9 mouse cellular contexts compared by ENCODE assay signal in genomic region chr10:22819239-22819870, GRCm38 (mm10). TPM values are rescaled to one million over a fixed set of nuclear protein-coding genes. Genes with fewer than 3 reads are reported as not detected.
A peak's percentile ranks its signal among the peaks of the same experiment; 100 is the strongest.
DNase-seq lines count a peak whose midpoint lies in the region; ATAC-seq and TF ChIP-seq lines count a peak whose summit lies in the region.
"Had no signal": no experiment of that assay in that cellular context is flagged by ENCODE, and none has a peak within 500 bp of the region (broad histone marks: within the 10 kb centered on the region; RNA-seq: fewer than 3 reads in every experiment).

No protein-coding gene starts in this region.

- H3K36me3 ChIP-seq in kidney, adult 2 months (ENCODE audit: control insufficient read depth, insufficient read depth, low read length) = no peaks in the 10 kb centered on the region
- no peaks in the 10 kb centered on the region for H3K36me3 ChIP-seq in forebrain, embryonic 13.5 days (ENCODE audit: poor library complexity, severe bottlenecking)
- no peaks in the 10 kb centered on the region for H3K36me3 ChIP-seq in limb, embryonic 12.5 days
- H3K36me3 ChIP-seq in neural tube, embryonic 15.5 days = no peaks in the 10 kb centered on the region
- H3K36me3 ChIP-seq: G1E had no signal

- no peak overlapping the region for H3K9ac ChIP-seq in forebrain, embryonic 13.5 days
- 0 out of 2 replicates have a peak overlapping the region, but pooled peaks have one; percentile 12 for H3K9ac ChIP-seq in limb, embryonic 12.5 days (replicated peaks)
- H3K9ac ChIP-seq in neural tube, embryonic 15.5 days (replicated peaks) = no peak overlapping the region

- 0 out of 2 replicates have a peak, but pooled peaks have one; percentile 12 for ATAC-seq in forebrain, embryonic 13.5 days
- ATAC-seq in limb, embryonic 12.5 days (ENCODE audit: insufficient number of reproducible peaks, insufficient read depth, low FRiP score, low TSS enrichment, low read depth) = no peak
- ATAC-seq in neural tube, embryonic 15.5 days (ENCODE audit: low FRiP score) = peak; percentile 21; the same call in 1 of the 2 replicates
- no peak for ATAC-seq in CD4-positive, CD25-positive, alpha-beta regulatory T cell, adult 4 months

- TF ChIP-seq CTCF in kidney, adult 2 months (conservative IDR thresholded peaks at IDR 0.05; ENCODE audit: insufficient read depth, insufficient read length, low read depth, low read length) = no peak

- peaks cover 6% of the 10 kb centered on the region for H3K27me3 ChIP-seq in kidney, adult 2 months (replicated peaks; ENCODE audit: control insufficient read depth, insufficient read depth, low read length)
- peaks cover 95% of the 10 kb centered on the region for H3K27me3 ChIP-seq in forebrain, embryonic 13.5 days
- H3K27me3 ChIP-seq in limb, embryonic 12.5 days = peaks cover 91% of the 10 kb centered on the region
- peaks cover 91% of the 10 kb centered on the region for H3K27me3 ChIP-seq in neural tube, embryonic 15.5 days (replicated peaks)

- H3K4me2 ChIP-seq in forebrain, embryonic 13.5 days = 0 out of 2 replicates have a peak overlapping the region, but pooled peaks have one; percentile 7
- H3K4me2 ChIP-seq in limb, embryonic 12.5 days = peak overlapping the region; percentile 35
- peak overlapping the region; percentile 27; the same call in 1 of the 2 replicates for H3K4me2 ChIP-seq in neural tube, embryonic 15.5 days

- no peak for TF ChIP-seq POLR2A in kidney, adult 2 months (IDR thresholded peaks at IDR 0.05; ENCODE audit: low read depth, low read length)

- peak overlapping the region; percentile 40 for H3K27ac ChIP-seq in kidney, adult 2 months (ENCODE audit: insufficient read depth, low read depth, low read length)
- H3K27ac ChIP-seq in forebrain, embryonic 13.5 days = no peak overlapping the region
- H3K27ac ChIP-seq in limb, embryonic 12.5 days = no peak overlapping the region
- no peak overlapping the region for H3K27ac ChIP-seq in neural tube, embryonic 15.5 days (replicated peaks)

- 4% methylated on average over 42 of the region's 42 CpGs for WGBS in kidney, adult 2 months
- WGBS in forebrain, embryonic 13.5 days = under 1% methylated on average over 42 of the region's 42 CpGs
- WGBS in limb, embryonic 12.5 days = under 1% methylated on average over 40 of the region's 42 CpGs
- WGBS in neural tube, embryonic 15.5 days = under 1% methylated on average over 42 of the region's 42 CpGs

- DNase-seq in kidney, adult 2 months = no peak
- DNase-seq in kidney, postnatal 14 days = no peak
- DNase-seq in adrenal gland, postnatal 36 days = no peak
- DNase-seq in T-cell, adult 2 months (ENCODE audit: low spot score) = no peak

- H3K4me1 ChIP-seq in kidney, adult 2 months (ENCODE audit: control insufficient read depth, insufficient read depth, low read length) = no peaks in the 10 kb centered on the region
- peaks cover 6% of the 10 kb centered on the region; the same call in 1 of the 2 replicates for H3K4me1 ChIP-seq in forebrain, embryonic 13.5 days
- peaks cover 18% of the 10 kb centered on the region for H3K4me1 ChIP-seq in limb, embryonic 12.5 days (replicated peaks)
- peaks cover 6% of the 10 kb centered on the region for H3K4me1 ChIP-seq in neural tube, embryonic 15.5 days

- peak overlapping the region; percentile 49 for H3K4me3 ChIP-seq in kidney, adult 2 months (ENCODE audit: insufficient read depth, low read depth, low read length)
- H3K4me3 ChIP-seq in forebrain, embryonic 13.5 days = no peak overlapping the region
- peak overlapping the region; percentile 20 for H3K4me3 ChIP-seq in limb, embryonic 12.5 days (replicated peaks)
- H3K4me3 ChIP-seq in neural tube, embryonic 15.5 days (replicated peaks) = no peak overlapping the region; the same call in 1 of the 2 replicates

- no peaks in the 10 kb centered on the region for H3K9me3 ChIP-seq in forebrain, embryonic 13.5 days (replicated peaks)
- no peaks in the 10 kb centered on the region for H3K9me3 ChIP-seq in limb, embryonic 12.5 days
- no peaks in the 10 kb centered on the region for H3K9me3 ChIP-seq in neural tube, embryonic 15.5 days (replicated peaks)
- H3K9me3 ChIP-seq: G1E had no signal

RNA-seq across cellular contexts. Expression of gene Tcf21, which starts 0.6 kb away (rescaled TPM):
- 124 and 141 TPM in 2 replicates for polyA plus RNA-seq in kidney, adult 2 months (2012; rRNA removed)
- polyA plus RNA-seq in forebrain, embryonic 13.5 days (2015; fragmentation: Nextera tagmentation; extraction: Ambion mirVana) = 0.25 and 0.37 TPM in 2 replicates
- polyA plus RNA-seq in limb, embryonic 12.5 days (2016; fragmentation: Nextera tagmentation; extraction: Ambion mirVana) = 0.22 and 0.59 TPM in 2 replicates
- polyA plus RNA-seq in neural tube, embryonic 15.5 days (2015; fragmentation: Nextera tagmentation; extraction: Ambion mirVana) = 20.9 TPM in 1 of 2 replicates, not detected in the other
- total RNA-seq in adrenal gland, postnatal 36 days (2021) = 10 to 100 TPM in 1 of 2 experiments, 1 to 10 TPM in 1; 8.9 to 13.1 TPM
- polyA plus RNA-seq in CD4-positive, CD25-positive, alpha-beta regulatory T cell, adult 4 months (2017; shearing (Covaris generic)) = under 1 TPM in 1 of 2 experiments, not detected in 1; 0.17 TPM
- total RNA-seq: G1E had no signal
- polyA plus RNA-seq: G1E had no signal

Comparison
In these comparisons a context has a peak if more than half of its experiments do, and no peak if none do; other contexts are left out.
1. H3K4me3 ChIP-seq: peak in kidney, adult 2 months (single experiment) and limb, embryonic 12.5 days (single experiment); none in forebrain, embryonic 13.5 days (single experiment) and neural tube, embryonic 15.5 days (single experiment).
2. ATAC-seq: peak in forebrain, embryonic 13.5 days (single experiment) and neural tube, embryonic 15.5 days (single experiment); none in limb, embryonic 12.5 days (single experiment) and CD4-positive, CD25-positive, alpha-beta regulatory T cell, adult 4 months (single experiment).
3. Peak in every context shown above with its lines, with median percentiles within 50 percentile points of each other: H3K4me2 ChIP-seq.